ENCODE assay signal across 10 mouse cellular contexts in the genomic region with DNA sequence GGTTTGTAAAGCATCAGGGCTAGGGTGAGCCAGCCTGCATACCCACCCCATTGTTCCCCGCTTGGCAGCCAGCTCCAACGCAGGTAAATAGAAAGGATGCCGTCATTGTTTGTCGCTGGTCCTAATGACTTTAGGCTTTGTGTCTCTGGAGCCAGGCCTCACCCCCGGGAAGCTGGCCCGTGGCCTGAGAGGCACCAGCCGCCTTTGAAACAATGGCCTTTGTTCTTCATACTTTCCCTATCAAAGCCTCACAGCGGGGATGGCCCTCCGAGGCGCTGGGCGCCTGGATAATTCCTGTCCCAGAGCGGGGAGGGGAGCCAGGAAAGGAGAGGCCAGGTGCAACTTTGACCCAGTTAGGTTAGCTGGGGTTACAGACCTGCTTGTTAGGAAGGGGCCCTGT.
DNase-seq lines count a peak whose midpoint lies in the region; ATAC-seq and TF ChIP-seq lines count a peak whose summit lies in the region.
"Had no signal": no experiment of that assay in that cellular context is flagged by ENCODE, and none has a peak within 500 bp of the region (broad histone marks: within the 10 kb centered on the region; RNA-seq: fewer than 3 reads in every experiment).

No protein-coding gene starts in this region.

- 0 out of 2 replicates have a peak, but pooled peaks cover 2% of the 10 kb centered on the region for H3K4me1 ChIP-seq in hindbrain, embryonic 11.5 days (replicated peaks; ENCODE audit: control insufficient read depth, insufficient read depth, low read length)
- H3K4me1 ChIP-seq in hindbrain, embryonic 16.5 days (ENCODE audit: control insufficient read depth, insufficient read depth, low read depth, low read length) = peaks cover 4% of the 10 kb centered on the region; the same call in 1 of the 2 replicates
- peaks cover 61% of the 10 kb centered on the region for H3K4me1 ChIP-seq in embryonic facial prominence, embryonic 10.5 days
- H3K4me1 ChIP-seq in intestine, postnatal 0 days (replicated peaks; ENCODE audit: control insufficient read depth, insufficient read depth, low read length) = no peaks in the 10 kb centered on the region; the same call in 1 of the 2 replicates
- H3K4me1 ChIP-seq: megakaryocyte, embryonic 14.5 days had no signal

- H3K4me2 ChIP-seq in hindbrain, embryonic 11.5 days (replicated peaks; ENCODE audit: low read depth, low read length) = no peak overlapping the region
- H3K4me2 ChIP-seq in hindbrain, embryonic 16.5 days (ENCODE audit: low read length) = no peak overlapping the region
- no peak overlapping the region; the same call in 1 of the 2 replicates for H3K4me2 ChIP-seq in intestine, postnatal 0 days (replicated peaks; ENCODE audit: low read depth)

- ATAC-seq in hindbrain, embryonic 11.5 days (ENCODE audit: low FRiP score) = peak; percentile 14; the same call in 1 of the 2 replicates
- no peak for ATAC-seq in hindbrain, embryonic 16.5 days
- peak; percentile 48; the same call in 1 of the 2 replicates for ATAC-seq in intestine, postnatal 0 days

- TF ChIP-seq CTCF in intestine, postnatal 0 days (IDR thresholded peaks at IDR 0.05; ENCODE audit: low read depth) = no peak

- peak; percentile 61 for DNase-seq in hindbrain, embryonic 11.5 days (ENCODE audit: low spot score)
- peak; percentile 46 for DNase-seq in adrenal gland, adult 2 months
- DNase-seq in embryonic facial prominence, embryonic 10.5 days (ENCODE audit: low spot score) = peak; percentile 45
- peak; percentile 67 for DNase-seq in lung, postnatal 14 days
- no peak for DNase-seq in T-cell, adult 2 months (ENCODE audit: low spot score)
- DNase-seq in thymus, postnatal 10 days (ENCODE audit: low spot score in 2 of 2) = no peak

- no peak overlapping the region for H3K9ac ChIP-seq in hindbrain, embryonic 11.5 days (ENCODE audit: low read depth, low read length)
- no peak overlapping the region for H3K9ac ChIP-seq in hindbrain, embryonic 16.5 days (ENCODE audit: low read depth, low read length)
- H3K9ac ChIP-seq in intestine, postnatal 0 days (ENCODE audit: low read depth, low read length) = no peak overlapping the region

- H3K36me3 ChIP-seq in hindbrain, embryonic 11.5 days (ENCODE audit: control insufficient read depth, insufficient read depth, low read length) = no peaks in the 10 kb centered on the region
- no peaks in the 10 kb centered on the region for H3K36me3 ChIP-seq in hindbrain, embryonic 16.5 days (ENCODE audit: control insufficient read depth, insufficient read depth, low read length)
- no peaks in the 10 kb centered on the region for H3K36me3 ChIP-seq in embryonic facial prominence, embryonic 10.5 days (replicated peaks)
- H3K36me3 ChIP-seq in intestine, postnatal 0 days (ENCODE audit: control insufficient read depth, insufficient read depth) = no peaks in the 10 kb centered on the region
- H3K36me3 ChIP-seq: G1E had no signal

- H3K4me3 ChIP-seq in hindbrain, embryonic 11.5 days (ENCODE audit: low read depth, low read length) = no peak overlapping the region
- no peak overlapping the region for H3K4me3 ChIP-seq in hindbrain, embryonic 16.5 days (ENCODE audit: low read length)
- H3K4me3 ChIP-seq in embryonic facial prominence, embryonic 10.5 days = 0 out of 2 replicates have a peak overlapping the region, but pooled peaks have one; percentile 14
- H3K4me3 ChIP-seq in intestine, postnatal 0 days (ENCODE audit: low read depth, low read length) = no peak overlapping the region
- H3K4me3 ChIP-seq: megakaryocyte, embryonic 14.5 days had no signal

- H3K27ac ChIP-seq in hindbrain, embryonic 11.5 days (ENCODE audit: low read depth, low read length) = no peak overlapping the region
- H3K27ac ChIP-seq in hindbrain, embryonic 16.5 days (ENCODE audit: low read depth, low read length) = no peak overlapping the region
- H3K27ac ChIP-seq in embryonic facial prominence, embryonic 10.5 days (replicated peaks) = no peak overlapping the region
- no peak overlapping the region for H3K27ac ChIP-seq in intestine, postnatal 0 days (ENCODE audit: low read depth, low read length)

- 2% methylated on average over 12 of the region's 12 CpGs for whole genome bisulfite sequencing in hindbrain, embryonic 11.5 days
- 6% methylated on average over 12 of the region's 12 CpGs for WGBS in hindbrain, embryonic 16.5 days
- WGBS in embryonic facial prominence, embryonic 10.5 days = 3% methylated on average over 12 of the region's 12 CpGs
- 15% methylated on average over 12 of the region's 12 CpGs for WGBS in intestine, postnatal 0 days

- H3K27me3 ChIP-seq in hindbrain, embryonic 11.5 days (ENCODE audit: control insufficient read depth, insufficient read depth, low read length) = peaks cover 3% of the 10 kb centered on the region
- no peaks in the 10 kb centered on the region; the same call in none of the 2 replicates for H3K27me3 ChIP-seq in hindbrain, embryonic 16.5 days (replicated peaks; ENCODE audit: control insufficient read depth, insufficient read depth, low read length)
- H3K27me3 ChIP-seq in embryonic facial prominence, embryonic 10.5 days (replicated peaks; ENCODE audit: low read depth, poor library complexity, severe bottlenecking) = peaks cover 74% of the 10 kb centered on the region
- H3K27me3 ChIP-seq in intestine, postnatal 0 days (replicated peaks; ENCODE audit: control insufficient read depth, insufficient read depth, low read length) = no peaks in the 10 kb centered on the region; the same call in 1 of the 2 replicates
- H3K27me3 ChIP-seq: megakaryocyte, embryonic 14.5 days had no signal

- H3K9me3 ChIP-seq in hindbrain, embryonic 11.5 days (ENCODE audit: control insufficient read depth, low read length) = no peaks in the 10 kb centered on the region
- no peaks in the 10 kb centered on the region for H3K9me3 ChIP-seq in hindbrain, embryonic 16.5 days (ENCODE audit: control insufficient read depth, low read length)
- no peaks in the 10 kb centered on the region for H3K9me3 ChIP-seq in embryonic facial prominence, embryonic 10.5 days
- H3K9me3 ChIP-seq in intestine, postnatal 0 days (ENCODE audit: control insufficient read depth) = no peaks in the 10 kb centered on the region

Comparison
In these comparisons a context has a peak if more than half of its experiments do, and no peak if none do; other contexts are left out.
1. DNase-seq: peak in hindbrain, embryonic 11.5 days (single experiment), adrenal gland, adult 2 months (single experiment), embryonic facial prominence, embryonic 10.5 days (single experiment) and lung, postnatal 14 days (single experiment); none in T-cell, adult 2 months (single experiment) and thymus, postnatal 10 days (0 of 2).